Mouse (Mus musculus): ENCODE measurements at regions not wholly inside any gene's neighbourhood (a gene's known extent, or its start where the extent isn't known, plus 50 kb on each side); places are given as distances from the start of the nearest gene placed in this dataset.

DNA sequence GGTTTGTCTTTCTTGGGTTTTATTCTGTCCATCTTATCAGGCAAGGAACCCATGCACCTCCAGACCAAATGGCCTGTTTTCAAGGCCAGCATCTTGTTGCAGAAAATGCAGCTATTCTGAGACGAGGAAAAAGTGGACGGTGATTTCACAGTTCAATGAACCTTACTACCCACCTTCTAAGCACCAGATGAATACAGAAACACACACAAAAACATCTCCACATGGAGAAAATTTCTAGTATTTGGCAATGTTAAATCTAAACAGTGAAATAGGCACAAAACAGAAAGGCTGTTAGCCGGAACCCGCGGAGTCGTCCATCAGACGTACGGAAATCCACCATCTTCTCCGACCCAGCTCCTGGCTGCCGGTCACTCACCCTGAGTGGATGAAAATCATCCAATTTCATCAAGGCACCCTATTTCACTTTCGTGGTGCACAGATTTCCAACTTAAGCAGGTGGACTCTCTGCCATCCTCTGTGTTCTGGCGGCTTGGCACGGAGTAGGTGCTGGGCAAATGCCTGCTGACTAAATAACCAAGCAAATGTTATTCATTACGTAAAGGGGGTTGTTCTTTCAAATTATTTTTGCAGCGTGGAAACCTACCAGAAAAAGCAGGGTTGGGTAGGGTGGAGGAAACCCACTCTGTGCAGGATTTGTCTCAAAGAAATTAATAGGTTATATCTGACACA, 66.1 kb upstream of the Cpsf6 start:
- no peak overlapping the region for H3K27ac ChIP-seq (ENCODE audit: insufficient read depth, low read length)
- no peaks in the 10 kb centered on the region for H3K4me1 ChIP-seq (ENCODE audit: control insufficient read depth, insufficient read depth, low read length)
- H3K4me3 ChIP-seq (ENCODE audit: insufficient read depth, low read length) = no peak overlapping the region
- TF ChIP-seq POLR2A (IDR thresholded peaks at IDR 0.05; ENCODE audit: extremely low read depth, insufficient read depth, low read length) (no peak), CTCF (IDR thresholded peaks at IDR 0.05; ENCODE audit: extremely low read depth, insufficient read depth, low read length) (no peak)

DNA sequence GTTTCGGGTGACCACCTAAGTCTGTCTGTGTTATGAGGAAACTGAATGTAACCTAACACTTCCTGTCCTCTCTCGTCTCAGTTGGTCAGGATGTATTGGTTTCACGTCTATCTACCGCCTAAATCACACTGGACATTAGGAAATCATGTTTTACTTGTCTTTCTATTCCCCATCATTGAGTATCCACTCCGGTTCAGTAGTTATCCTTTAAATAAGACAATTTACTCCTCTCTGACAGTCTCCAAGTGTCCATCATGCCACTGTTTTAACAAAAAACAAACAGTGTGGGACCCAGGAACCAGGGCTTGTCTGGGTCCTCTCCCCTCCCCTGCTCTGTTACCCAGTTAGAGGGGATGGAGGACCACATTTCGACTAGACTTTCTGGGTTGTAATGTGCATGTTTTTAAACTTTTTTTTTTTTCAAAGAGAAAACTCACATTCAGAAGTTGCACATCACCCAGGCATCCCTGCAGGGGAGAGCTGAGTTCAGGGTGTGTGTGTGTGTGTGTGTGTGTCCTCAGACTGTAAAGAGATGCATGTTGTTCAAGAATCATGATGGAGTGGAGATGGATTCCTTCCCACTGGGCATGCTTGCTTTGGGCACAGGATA, 65.5 kb upstream of the Cpsf6 start:
- Histone ChIP-seq H3K27ac (ENCODE audit: insufficient read depth, low read length) (no peak overlapping the region), H3K4me3 (ENCODE audit: insufficient read depth, low read length) (no peak overlapping the region), H3K4me1 (ENCODE audit: control insufficient read depth, insufficient read depth, low read length) (no peaks in the 10 kb centered on the region)
- TF ChIP-seq CTCF (IDR thresholded peaks at IDR 0.05; ENCODE audit: extremely low read depth, insufficient read depth, low read length) = no peak
- TF ChIP-seq POLR2A (IDR thresholded peaks at IDR 0.05; ENCODE audit: extremely low read depth, insufficient read depth, low read length) = no peak

DNA sequence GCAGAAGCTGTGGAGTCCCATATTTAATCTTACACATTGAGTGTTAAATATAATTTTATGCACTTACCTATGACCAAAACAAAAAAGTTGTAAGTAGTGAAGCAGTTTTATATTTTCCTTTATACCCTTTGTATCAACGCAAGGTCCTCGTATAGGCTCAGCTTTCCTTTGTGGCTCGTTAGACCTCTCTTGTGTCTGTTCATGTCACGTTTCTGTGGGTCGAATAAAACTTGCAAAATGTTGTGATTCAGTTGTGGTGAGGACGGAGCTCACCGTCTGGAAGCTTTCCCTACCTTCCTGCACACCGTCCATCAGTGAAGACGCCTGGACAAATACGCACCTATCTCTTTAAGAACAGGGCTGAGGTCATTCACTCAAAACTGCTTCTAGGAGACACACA, 64.9 kb upstream of the Cpsf6 start:
- Histone ChIP-seq H3K4me1 (ENCODE audit: control insufficient read depth, insufficient read depth, low read length) (no peaks in the 10 kb centered on the region), H3K27ac (ENCODE audit: insufficient read depth, low read length) (no peak overlapping the region), H3K4me3 (ENCODE audit: insufficient read depth, low read length) (no peak overlapping the region)
- TF ChIP-seq POLR2A (IDR thresholded peaks at IDR 0.05; ENCODE audit: extremely low read depth, insufficient read depth, low read length) (no peak), CTCF (IDR thresholded peaks at IDR 0.05; ENCODE audit: extremely low read depth, insufficient read depth, low read length) (no peak)

DNA sequence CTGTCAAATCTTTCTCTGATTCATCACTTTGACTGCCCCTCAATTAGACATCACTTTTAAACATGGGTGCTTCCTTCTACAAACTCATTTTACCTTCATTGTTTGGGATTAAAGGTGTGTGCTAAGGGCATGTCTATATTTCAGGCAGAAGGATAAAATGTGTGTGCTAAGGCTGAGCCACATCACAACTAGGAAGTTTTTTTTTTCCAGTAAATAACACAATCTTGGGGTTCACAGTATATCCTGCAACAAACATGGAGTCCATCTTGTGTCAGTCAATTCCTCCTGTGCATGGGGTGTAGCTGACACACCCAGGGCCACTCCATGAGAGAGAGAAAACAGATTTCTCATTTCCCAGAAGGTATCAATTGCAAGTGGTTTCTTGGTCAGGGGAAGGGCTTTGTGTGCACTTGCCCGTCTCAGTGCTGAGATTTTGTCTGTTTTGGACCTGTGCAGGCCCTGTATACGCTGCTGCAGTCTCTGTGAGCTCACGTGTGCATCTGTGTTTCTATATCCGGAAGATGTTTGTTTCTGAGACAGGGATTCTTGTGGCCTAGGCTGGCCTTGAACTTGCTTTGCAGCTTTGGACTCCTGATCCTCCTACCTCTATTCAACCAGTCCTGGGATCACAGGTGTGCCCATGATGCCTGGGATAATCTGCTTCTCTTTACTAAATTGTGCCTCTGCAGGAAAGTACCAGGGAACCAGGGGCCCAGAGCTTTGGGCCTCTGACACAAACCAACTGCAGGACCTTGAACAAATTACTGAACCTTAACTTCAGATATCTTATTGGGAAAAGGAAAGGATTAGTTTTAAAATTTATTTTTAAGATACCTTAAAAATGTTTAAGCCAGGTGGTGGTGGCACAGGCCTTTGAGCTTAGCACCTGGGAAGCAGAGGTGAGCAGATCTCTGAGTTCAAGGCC, 63.9 kb upstream of the Cpsf6 start:
- Histone ChIP-seq H3K4me1 (ENCODE audit: control insufficient read depth, insufficient read depth, low read length) (no peaks in the 10 kb centered on the region), H3K4me3 (ENCODE audit: insufficient read depth, low read length) (no peak overlapping the region), H3K27ac (ENCODE audit: insufficient read depth, low read length) (no peak overlapping the region)
- TF ChIP-seq CTCF (IDR thresholded peaks at IDR 0.05; ENCODE audit: extremely low read depth, insufficient read depth, low read length) (no peak), POLR2A (IDR thresholded peaks at IDR 0.05; ENCODE audit: extremely low read depth, insufficient read depth, low read length) (no peak)

DNA sequence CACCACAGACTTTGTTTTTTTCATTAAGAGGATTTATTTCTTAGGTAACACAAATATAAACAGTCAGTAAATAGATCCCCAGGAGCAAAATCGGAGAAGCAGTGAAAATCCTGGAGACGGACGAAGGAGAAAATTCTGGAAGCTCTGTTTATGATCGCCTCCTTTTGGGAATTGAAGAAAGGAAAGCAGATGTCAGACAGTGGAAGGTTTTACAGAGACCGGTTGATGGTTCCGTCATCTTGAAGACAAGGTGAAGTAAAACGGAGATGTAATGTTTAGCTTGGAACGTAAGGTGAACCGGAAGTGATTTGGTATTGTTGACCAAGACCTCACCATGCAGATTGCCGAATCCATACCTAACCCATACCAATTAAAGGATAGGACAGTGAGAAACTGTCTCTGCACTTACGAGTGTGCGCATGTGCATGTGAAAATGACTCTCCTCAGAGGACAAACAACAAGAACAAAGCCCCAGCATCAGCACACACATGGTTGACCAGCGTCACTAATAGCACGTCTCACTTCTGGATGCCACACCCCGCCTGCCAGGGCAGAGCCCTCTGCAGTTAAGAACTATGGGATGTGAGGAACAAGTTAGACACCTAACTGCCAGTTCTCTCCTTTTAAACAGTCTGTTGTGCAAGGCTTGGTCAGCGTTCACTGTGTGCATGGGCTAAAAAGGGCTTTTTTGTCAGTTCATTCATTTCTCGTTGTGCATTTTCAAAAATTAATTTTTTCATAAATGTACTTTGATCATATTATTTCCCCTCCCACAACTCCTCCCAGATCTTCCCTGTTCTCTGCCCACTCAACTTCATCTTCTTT, 62.4 kb upstream of the Cpsf6 start:
- Histone ChIP-seq H3K4me3 (ENCODE audit: insufficient read depth, low read length) (no peak overlapping the region), H3K4me1 (ENCODE audit: control insufficient read depth, insufficient read depth, low read length) (no peaks in the 10 kb centered on the region), H3K27ac (ENCODE audit: insufficient read depth, low read length) (no peak overlapping the region)
- no peak for TF ChIP-seq CTCF (IDR thresholded peaks at IDR 0.05; ENCODE audit: extremely low read depth, insufficient read depth, low read length)
- no peak for TF ChIP-seq POLR2A (IDR thresholded peaks at IDR 0.05; ENCODE audit: extremely low read depth, insufficient read depth, low read length)

DNA sequence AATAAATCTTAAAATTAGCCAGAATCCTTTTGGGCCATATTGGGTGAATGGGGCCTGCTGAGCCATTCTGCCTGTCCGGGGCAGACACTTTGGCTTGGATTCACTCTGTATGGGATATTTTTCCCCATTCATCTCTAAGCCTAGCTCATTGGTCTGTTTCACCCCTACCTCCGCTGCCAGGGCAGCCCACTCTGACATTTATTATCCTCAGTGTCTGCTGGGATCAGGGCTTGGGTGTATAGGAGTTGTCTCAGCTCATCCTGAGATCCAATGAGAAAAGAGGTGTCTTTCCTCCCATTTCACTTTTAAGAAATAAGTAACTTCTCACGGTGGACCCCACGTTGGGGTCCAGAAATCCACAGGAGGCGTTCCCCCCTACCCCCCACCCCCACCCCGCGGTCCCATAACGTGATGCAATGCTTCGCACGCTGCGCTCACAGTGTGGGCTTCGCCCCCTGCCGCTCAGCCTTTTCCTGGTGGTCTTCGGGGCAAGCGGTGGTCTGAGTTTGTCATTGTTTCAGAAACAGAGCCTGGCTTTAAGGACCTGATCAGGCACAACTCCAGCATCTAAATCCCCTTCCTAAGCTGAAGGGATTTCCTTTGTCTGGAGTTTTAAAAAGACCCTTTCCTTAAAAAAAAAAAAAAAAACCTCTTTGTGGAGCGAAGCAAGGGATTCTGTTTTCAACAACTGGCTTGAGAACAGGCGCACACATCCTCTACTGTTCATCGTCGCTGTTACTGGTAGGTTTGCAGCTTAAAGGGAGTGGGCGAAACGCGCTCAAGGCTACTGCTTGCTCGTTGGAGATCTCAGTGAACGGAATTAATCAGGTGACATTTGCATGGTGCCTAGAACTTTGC, 61.5 kb upstream of the Cpsf6 start:
- TF ChIP-seq POLR2A (IDR thresholded peaks at IDR 0.05; ENCODE audit: extremely low read depth, insufficient read depth, low read length) (no peak), CTCF (IDR thresholded peaks at IDR 0.05; ENCODE audit: extremely low read depth, insufficient read depth, low read length) (no peak)
- Histone ChIP-seq H3K4me3 (ENCODE audit: insufficient read depth, low read length) (no peak overlapping the region), H3K4me1 (ENCODE audit: control insufficient read depth, insufficient read depth, low read length) (no peaks in the 10 kb centered on the region), H3K27ac (ENCODE audit: insufficient read depth, low read length) (no peak overlapping the region)

DNA sequence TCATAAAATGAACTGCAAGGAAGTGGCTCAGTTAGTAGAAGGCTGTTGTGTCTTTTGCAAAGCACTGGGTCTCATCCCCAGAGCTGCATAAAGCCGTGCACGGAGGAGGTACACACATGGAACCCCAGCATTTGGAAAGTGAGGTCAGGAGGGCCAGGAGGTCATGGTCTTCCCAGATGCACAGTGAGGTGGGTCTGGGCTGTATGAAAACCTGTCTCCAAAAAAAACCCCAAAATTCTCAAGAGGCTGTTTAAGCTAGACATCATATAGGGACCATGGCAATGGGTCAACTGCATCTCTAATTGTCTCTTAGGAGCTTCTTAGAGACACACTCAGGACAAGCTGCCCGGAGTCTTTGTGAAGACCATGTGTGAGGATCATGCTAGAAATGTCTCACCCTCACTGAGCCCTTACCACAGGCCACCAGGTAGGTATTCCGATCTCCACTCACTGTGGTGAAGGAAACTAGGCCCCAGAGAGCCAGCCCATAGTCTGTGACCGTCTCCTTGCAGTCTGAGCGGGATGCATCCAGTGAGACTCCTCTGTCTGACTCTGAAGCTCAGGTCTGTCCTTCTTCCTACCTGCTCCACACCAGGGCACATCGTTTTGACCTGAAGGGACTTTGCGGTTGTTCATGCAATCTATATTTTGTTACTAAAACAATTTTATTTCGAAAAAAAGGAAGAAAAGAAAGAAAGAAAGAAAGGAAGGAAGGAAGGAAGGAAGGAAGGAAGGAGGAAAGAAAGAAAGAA, 60.6 kb upstream of the Cpsf6 start:
- Histone ChIP-seq H3K4me1 (ENCODE audit: control insufficient read depth, insufficient read depth, low read length) (no peaks in the 10 kb centered on the region), H3K27ac (ENCODE audit: insufficient read depth, low read length) (no peak overlapping the region), H3K4me3 (ENCODE audit: insufficient read depth, low read length) (no peak overlapping the region)
- TF ChIP-seq POLR2A (IDR thresholded peaks at IDR 0.05; ENCODE audit: extremely low read depth, insufficient read depth, low read length) (no peak), CTCF (IDR thresholded peaks at IDR 0.05; ENCODE audit: extremely low read depth, insufficient read depth, low read length) (no peak)
